Mouse (Mus musculus) bone marrow, adult 2 months (tissue): ENCODE data around the gene Ddx39.

ENCODE experiments used
- CTCF ChIP-seq: fragments of 200-500 bp; IDR thresholded peaks from 2 replicates; pipeline ENCODE4 v1.5.1; 2011; ENCODE audit warnings: low read length, control low read depth; ENCODE audit not compliant: control insufficient read depth, insufficient read depth
- POLR2A ChIP-seq: fragments of 200-500 bp; IDR thresholded peaks from 2 replicates; pipeline ENCODE4 v1.6.1; 2011; ENCODE audit warnings: low read depth, mild to moderate bottlenecking, control low read depth, low read length, borderline replicate concordance; ENCODE audit not compliant: control insufficient read depth

- TF ChIP-seq CTCF (no peak), POLR2A (no peak)
Observed at GRCm38 (mm10) chr8:83716563-83716962, 1.6 kb downstream of the Ddx39 start.
